Mouse (Mus musculus): ENCODE data around the gene Tjp1.

DNA sequence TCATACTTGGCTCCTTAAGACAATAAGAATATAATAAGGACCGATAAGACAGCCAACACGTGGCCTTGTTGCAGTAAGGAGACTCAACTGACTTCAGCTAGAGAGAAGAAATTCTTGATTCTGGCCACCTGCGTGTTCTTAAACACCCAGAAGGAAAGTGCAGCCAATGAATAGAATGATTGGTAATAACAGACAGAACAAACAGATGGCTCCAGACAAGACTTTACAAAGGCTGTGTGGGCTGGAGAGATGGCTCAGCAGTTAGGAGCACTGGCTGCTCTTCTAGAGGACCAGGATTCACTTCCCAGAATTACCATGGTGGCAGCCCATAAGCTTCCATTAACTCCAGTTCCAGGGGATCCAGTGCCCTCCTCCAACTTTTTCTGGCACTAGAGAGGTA lies 90.7 kb downstream of the Tjp1 start:
- TF ChIP-seq ZKSCAN1 (IDR thresholded peaks at IDR 0.05; ENCODE audit: borderline replicate concordance, low read depth, low read length) (no peak), POLR2A (IDR thresholded peaks at IDR 0.05; ENCODE audit: low read depth, low read length) (no peak), CTCF (conservative IDR thresholded peaks at IDR 0.05 in 1 of 2, IDR thresholded peaks at IDR 0.05 in 1 of 2; ENCODE audit: low read depth in 2 of 2, low read length in 2 of 2) (no peak), MXI1 (IDR thresholded peaks at IDR 0.05; ENCODE audit: low read depth, low read length) (no peak), E2F4 (IDR thresholded peaks at IDR 0.05; ENCODE audit: insufficient replicate concordance, low read depth, low read length) (no peak), NRF1 (IDR thresholded peaks at IDR 0.05; ENCODE audit: low read depth, low read length) (no peak), CHD2 (IDR thresholded peaks at IDR 0.05; ENCODE audit: low read length) (no peak), ZNF384 (IDR thresholded peaks at IDR 0.05; ENCODE audit: low read depth, low read length) (no peak)
